Mouse (Mus musculus) embryonic fibroblast, embryonic 13.5 days (primary cell): Measurements from ENCODE around the gene Kcnd3.

Experiments used
- CTCF ChIP-seq: IDR thresholded peaks from 2 replicates; pipeline ENCODE4 v1.5.1; 2011; ENCODE audit warnings: mild to moderate bottlenecking, control low read depth, low read length, moderate library complexity, borderline replicate concordance; ENCODE audit not compliant: insufficient read depth
- POLR2A ChIP-seq: IDR thresholded peaks from 2 replicates; pipeline ENCODE4 v1.6.1; 2011; ENCODE audit warnings: low read depth, mild to moderate bottlenecking, control low read depth, low read length, moderate library complexity

DNA sequence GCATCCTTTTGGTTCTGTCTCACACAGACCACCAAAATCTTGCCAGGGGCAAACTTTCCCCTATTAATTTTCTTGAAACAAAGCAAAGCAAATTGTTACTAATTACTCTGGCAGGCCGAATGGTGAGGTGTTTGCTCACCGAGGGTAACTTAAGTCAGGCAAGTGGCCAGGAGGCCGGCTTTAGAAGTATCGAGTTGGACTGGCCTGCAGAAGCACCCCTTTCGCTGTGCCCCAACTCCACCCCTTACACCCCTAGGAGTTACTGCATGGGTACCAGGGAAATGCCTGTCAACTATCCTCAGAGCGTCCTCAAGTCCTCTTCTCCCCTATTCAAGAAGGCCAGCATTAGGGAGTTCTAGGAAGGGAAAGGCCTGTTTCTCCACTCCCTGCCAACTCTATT lies 251.4 kb downstream of the Kcnd3 start:
- TF ChIP-seq CTCF (no peak), POLR2A (no peak)
